Mouse (Mus musculus): ENCODE measurements around the gene Nfix. TPM values are rescaled to one million over a fixed set of nuclear protein-coding genes. Genes with fewer than 3 reads are reported as not detected.

Nfix gene
- polyA plus RNA-seq, 1 experiment from 2014 or later, result 16.3 TPM

DNA sequence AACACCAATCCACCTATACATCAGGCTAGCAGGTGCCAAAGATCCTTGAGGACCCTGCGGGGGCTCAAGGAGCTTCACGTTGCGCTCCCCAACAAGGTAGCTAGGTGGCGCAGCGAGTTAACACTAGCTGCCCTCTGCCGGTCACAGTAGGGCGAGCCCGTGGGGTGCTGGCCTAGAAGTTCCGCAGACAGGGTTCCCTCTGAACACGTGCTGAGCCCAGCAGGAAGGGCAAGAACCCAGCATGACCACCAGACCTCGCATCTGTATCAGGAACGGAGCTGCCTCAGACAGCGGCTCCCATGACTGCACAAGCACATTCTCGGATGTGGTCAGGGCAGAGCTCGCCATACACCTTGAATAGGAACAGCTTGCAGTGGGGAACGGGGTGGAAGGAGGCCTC lies 62.5 kb downstream of the Nfix start:
- Histone ChIP-seq H3K27me3 (ENCODE audit: control insufficient read depth, insufficient read depth, low read length) (no peaks in the 10 kb centered on the region; the same call in 1 of the 2 replicates), H3K27ac (replicated peaks in 1 of 2; ENCODE audit: control insufficient read depth in 1 of 2, insufficient read depth in 1 of 2, low read depth in 2 of 2, low read length in 2 of 2) (no peak overlapping the region), H3K9me3 (ENCODE audit: control insufficient read depth, low read length) (no peaks in the 10 kb centered on the region), H3K4me1 (ENCODE audit: control insufficient read depth in 2 of 2, insufficient read depth in 2 of 2, low read length in 2 of 2) (peaks cover 63 to 81% of the 10 kb centered on the region in 2 experiments), H3K4me2 (ENCODE audit: low read length) (peak overlapping the region; percentile 55), H3K9ac (ENCODE audit: low read length) (peak overlapping the region; percentile 45), H3K36me3 (ENCODE audit: control insufficient read depth, insufficient read depth, low read length) (no peaks in the 10 kb centered on the region), H3K4me3 (ENCODE audit: control insufficient read depth in 1 of 2, insufficient read depth in 1 of 2, low read depth in 1 of 2, low read length in 2 of 2) (peak overlapping the region; percentile 2 to 7; a peak in 2 of 4 replicates)
- no peak for ATAC-seq (ENCODE audit: insufficient number of reproducible peaks, insufficient read depth, low FRiP score, low read depth)
- WGBS, result 2% methylated on average over 16 of the region's 16 CpGs

DNA sequence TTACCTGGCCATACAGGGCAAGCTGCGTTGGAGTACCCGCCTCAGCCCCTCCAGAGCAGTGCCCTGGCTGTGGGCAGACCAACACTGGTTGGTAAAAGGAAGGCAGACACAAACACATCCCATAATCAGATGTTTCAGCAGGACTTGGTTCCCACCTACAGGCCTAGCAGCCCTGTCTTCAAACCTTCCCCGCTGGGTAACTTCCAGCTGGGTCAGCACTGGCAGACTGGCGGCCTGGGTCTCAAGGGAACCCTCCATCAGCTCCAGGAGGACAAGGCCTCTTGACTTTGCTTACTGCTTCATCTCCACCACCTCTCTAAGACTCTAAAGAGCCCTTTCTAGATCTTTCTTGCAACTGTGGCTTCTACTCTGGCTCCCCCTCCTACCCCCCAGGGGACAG lies 63.6 kb downstream of the Nfix start:
- Histone ChIP-seq H3K27me3 (ENCODE audit: control insufficient read depth, insufficient read depth, low read length) (no peaks in the 10 kb centered on the region; the same call in 1 of the 2 replicates), H3K27ac (replicated peaks in 1 of 2; ENCODE audit: control insufficient read depth in 1 of 2, insufficient read depth in 1 of 2, low read depth in 2 of 2, low read length in 2 of 2) (no peak overlapping the region), H3K9me3 (ENCODE audit: control insufficient read depth, low read length) (no peaks in the 10 kb centered on the region), H3K4me2 (ENCODE audit: low read length) (no peak overlapping the region), H3K36me3 (ENCODE audit: control insufficient read depth, insufficient read depth, low read length) (no peaks in the 10 kb centered on the region), H3K9ac (ENCODE audit: low read length) (no peak overlapping the region), H3K4me1 (ENCODE audit: control insufficient read depth in 2 of 2, insufficient read depth in 2 of 2, low read length in 2 of 2) (peaks cover 63 to 83% of the 10 kb centered on the region in 2 experiments), H3K4me3 (ENCODE audit: control insufficient read depth in 1 of 2, insufficient read depth in 1 of 2, low read depth in 1 of 2, low read length in 2 of 2) (no peak overlapping the region)
- no peak for ATAC-seq (ENCODE audit: insufficient number of reproducible peaks, insufficient read depth, low FRiP score, low read depth)
- WGBS, result 86% methylated on average over 4 of the region's 4 CpGs

DNA sequence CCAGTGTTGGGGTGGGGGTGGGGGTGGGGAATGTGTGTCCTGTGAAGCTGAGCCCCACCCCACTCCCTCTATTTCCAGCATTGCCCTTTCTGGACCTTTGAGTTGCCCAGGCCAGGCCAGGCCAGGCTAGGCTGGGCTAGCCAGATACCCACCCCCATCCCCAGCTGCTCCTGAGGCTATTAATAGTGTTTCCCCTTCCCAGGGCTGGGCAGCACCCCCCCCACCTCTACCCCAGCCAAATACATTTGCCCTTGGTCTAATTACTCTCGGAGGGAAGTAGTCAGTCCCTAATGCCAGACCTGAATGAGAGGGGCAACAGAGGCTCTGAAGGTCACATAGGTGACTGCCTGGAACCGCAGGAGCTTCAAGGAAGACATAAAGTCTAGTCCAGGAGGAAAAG lies 64.5 kb downstream of the Nfix start:
- ATAC-seq (ENCODE audit: insufficient number of reproducible peaks, insufficient read depth, low FRiP score, low read depth), result no peak
- Histone ChIP-seq H3K4me3 (ENCODE audit: control insufficient read depth in 1 of 2, insufficient read depth in 1 of 2, low read depth in 1 of 2, low read length in 2 of 2) (no peak overlapping the region), H3K4me2 (ENCODE audit: low read length) (no peak overlapping the region), H3K36me3 (ENCODE audit: control insufficient read depth, insufficient read depth, low read length) (no peaks in the 10 kb centered on the region), H3K27me3 (ENCODE audit: control insufficient read depth, insufficient read depth, low read length) (no peaks in the 10 kb centered on the region; the same call in 1 of the 2 replicates), H3K9me3 (ENCODE audit: control insufficient read depth, low read length) (no peaks in the 10 kb centered on the region), H3K9ac (ENCODE audit: low read length) (peak overlapping the region; percentile 54; the same call in 1 of the 2 replicates), H3K4me1 (ENCODE audit: control insufficient read depth in 2 of 2, insufficient read depth in 2 of 2, low read length in 2 of 2) (peaks cover 65 to 86% of the 10 kb centered on the region in 2 experiments), H3K27ac (replicated peaks in 1 of 2; ENCODE audit: control insufficient read depth in 1 of 2, insufficient read depth in 1 of 2, low read depth in 2 of 2, low read length in 2 of 2) (peak overlapping the region; percentile 15 to 64; a peak in 3 of 4 replicates)
- 33% methylated on average over 2 of the region's 2 CpGs for WGBS

DNA sequence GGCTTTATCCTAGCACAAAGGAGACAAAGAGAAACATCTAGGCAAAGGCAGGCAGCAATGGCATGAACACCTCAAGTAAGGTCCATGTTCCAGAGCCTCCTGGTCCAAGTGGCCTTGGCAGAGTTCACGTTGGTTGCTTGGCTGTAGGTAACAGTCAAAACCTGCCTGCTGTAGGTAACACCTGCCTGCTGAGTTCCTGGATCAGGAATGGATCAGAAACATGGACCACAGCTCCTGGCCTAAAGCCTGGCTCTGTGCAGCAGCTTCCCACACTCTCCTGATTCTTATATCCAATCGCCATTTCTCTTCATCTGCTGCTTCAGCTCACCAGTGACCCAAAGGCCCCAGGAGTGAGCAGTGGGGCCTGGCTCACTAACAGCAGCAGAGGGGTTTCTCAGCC lies 65.5 kb downstream of the Nfix start:
- H3K36me3 ChIP-seq (ENCODE audit: control insufficient read depth, insufficient read depth, low read length), result no peaks in the 10 kb centered on the region
- no peak overlapping the region for H3K27ac ChIP-seq (replicated peaks in 1 of 2; ENCODE audit: control insufficient read depth in 1 of 2, insufficient read depth in 1 of 2, low read depth in 2 of 2, low read length in 2 of 2)
- peaks cover 66 to 84% of the 10 kb centered on the region in 2 experiments for H3K4me1 ChIP-seq (ENCODE audit: control insufficient read depth in 2 of 2, insufficient read depth in 2 of 2, low read length in 2 of 2)
- H3K27me3 ChIP-seq (ENCODE audit: control insufficient read depth, insufficient read depth, low read length), result no peaks in the 10 kb centered on the region
- H3K9ac ChIP-seq (ENCODE audit: low read length), result no peak overlapping the region
- no peak for ATAC-seq (ENCODE audit: insufficient number of reproducible peaks, insufficient read depth, low FRiP score, low read depth)
- 82% methylated on average over 2 of the region's 2 CpGs for WGBS
- no peak overlapping the region for H3K4me3 ChIP-seq (ENCODE audit: control insufficient read depth in 1 of 2, insufficient read depth in 1 of 2, low read depth in 1 of 2, low read length in 2 of 2)
- no peaks in the 10 kb centered on the region for H3K9me3 ChIP-seq (ENCODE audit: control insufficient read depth, low read length)
- H3K4me2 ChIP-seq (ENCODE audit: low read length), result no peak overlapping the region

DNA sequence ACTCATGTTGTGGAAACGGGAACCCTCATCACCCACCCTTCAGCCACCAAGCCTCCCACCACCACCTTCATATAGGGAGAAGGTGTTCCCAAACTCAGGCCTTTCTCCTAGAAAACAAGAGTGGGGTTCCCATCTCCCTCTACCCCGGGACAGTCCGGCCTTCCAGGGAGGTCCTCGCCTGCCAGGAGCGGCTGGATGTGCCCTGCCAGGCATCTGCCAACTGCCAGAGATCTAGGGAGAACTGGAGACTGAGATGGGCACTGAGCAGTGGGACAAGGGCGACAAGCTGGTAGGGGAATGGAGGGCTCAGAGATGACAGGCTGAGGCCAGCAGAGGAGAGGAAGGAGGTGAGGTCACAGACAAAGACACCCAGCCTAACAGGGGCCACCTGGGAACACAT lies 66.2 kb downstream of the Nfix start:
- H3K4me3 ChIP-seq (ENCODE audit: control insufficient read depth in 1 of 2, insufficient read depth in 1 of 2, low read depth in 1 of 2, low read length in 2 of 2), result no peak overlapping the region
- no peak overlapping the region for H3K4me2 ChIP-seq (ENCODE audit: low read length)
- no peak for ATAC-seq (ENCODE audit: insufficient number of reproducible peaks, insufficient read depth, low FRiP score, low read depth)
- H3K36me3 ChIP-seq (ENCODE audit: control insufficient read depth, insufficient read depth, low read length), result no peaks in the 10 kb centered on the region
- no peak overlapping the region for H3K27ac ChIP-seq (replicated peaks in 1 of 2; ENCODE audit: control insufficient read depth in 1 of 2, insufficient read depth in 1 of 2, low read depth in 2 of 2, low read length in 2 of 2)
- H3K9me3 ChIP-seq (ENCODE audit: control insufficient read depth, low read length), result no peaks in the 10 kb centered on the region
- H3K9ac ChIP-seq (ENCODE audit: low read length), result no peak overlapping the region
- H3K4me1 ChIP-seq (ENCODE audit: control insufficient read depth in 2 of 2, insufficient read depth in 2 of 2, low read length in 2 of 2), result peaks cover 64 to 78% of the 10 kb centered on the region in 2 experiments
- H3K27me3 ChIP-seq (ENCODE audit: control insufficient read depth, insufficient read depth, low read length), result no peaks in the 10 kb centered on the region
- 90% methylated on average over 6 of the region's 6 CpGs for WGBS

DNA sequence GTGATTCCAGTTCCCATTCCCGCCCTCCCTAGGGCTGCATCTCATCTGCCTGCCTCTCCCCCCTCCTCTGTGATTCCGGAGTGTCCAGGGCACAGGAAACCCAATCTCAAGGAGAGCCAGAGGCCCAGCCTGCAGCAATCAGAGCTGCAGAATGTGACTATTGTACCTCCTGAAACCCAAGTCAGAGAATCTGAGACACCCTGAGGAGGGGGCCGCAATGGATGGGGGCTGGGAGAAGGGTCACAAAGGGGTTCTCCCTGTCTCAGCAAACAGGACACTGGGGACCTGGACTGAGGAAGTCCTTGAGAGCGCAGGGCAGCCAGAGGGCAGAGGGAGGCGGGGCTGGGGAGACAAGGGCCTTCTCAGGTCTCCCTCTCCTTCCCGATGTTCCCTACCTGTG lies 67.1 kb downstream of the Nfix start:
- no peak overlapping the region for H3K4me3 ChIP-seq (ENCODE audit: control insufficient read depth in 1 of 2, insufficient read depth in 1 of 2, low read depth in 1 of 2, low read length in 2 of 2)
- peaks cover 58 to 69% of the 10 kb centered on the region in 2 experiments for H3K4me1 ChIP-seq (ENCODE audit: control insufficient read depth in 2 of 2, insufficient read depth in 2 of 2, low read length in 2 of 2)
- no peak for ATAC-seq (ENCODE audit: insufficient number of reproducible peaks, insufficient read depth, low FRiP score, low read depth)
- no peaks in the 10 kb centered on the region for H3K27me3 ChIP-seq (ENCODE audit: control insufficient read depth, insufficient read depth, low read length)
- 0 out of 2 replicates have a peak overlapping the region, but pooled peaks have one; percentile 9 for H3K4me2 ChIP-seq (ENCODE audit: low read length)
- H3K9ac ChIP-seq (ENCODE audit: low read length), result peak overlapping the region; percentile 31; the same call in 1 of the 2 replicates
- no peaks in the 10 kb centered on the region for H3K9me3 ChIP-seq (ENCODE audit: control insufficient read depth, low read length)
- WGBS, result 48% methylated on average over 6 of the region's 6 CpGs
- peak overlapping the region; percentile 26 to 82 for H3K27ac ChIP-seq (replicated peaks in 1 of 2; ENCODE audit: control insufficient read depth in 1 of 2, insufficient read depth in 1 of 2, low read depth in 2 of 2, low read length in 2 of 2)
- H3K36me3 ChIP-seq (ENCODE audit: control insufficient read depth, insufficient read depth, low read length), result no peaks in the 10 kb centered on the region

DNA sequence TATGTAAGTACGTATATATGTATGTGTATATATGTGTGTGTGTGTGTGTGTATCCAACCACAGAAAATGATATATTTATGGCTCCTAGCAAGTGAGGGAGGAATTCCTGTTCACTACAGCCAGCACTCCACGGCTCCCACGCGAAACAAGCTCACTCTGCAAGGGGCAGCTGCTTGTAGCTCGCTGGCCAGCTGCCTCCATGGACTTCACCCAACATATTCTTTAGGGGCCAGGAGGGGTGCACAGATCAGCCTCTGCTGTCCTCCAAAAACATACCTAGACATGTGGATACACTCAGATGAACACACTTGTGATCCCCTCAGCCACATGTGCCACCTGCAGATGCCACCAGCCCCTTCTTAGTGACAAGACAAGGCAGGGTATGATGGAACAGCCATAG lies 67.6 kb downstream of the Nfix start:
- H3K9ac ChIP-seq (ENCODE audit: low read length), result peak overlapping the region; percentile 31; the same call in 1 of the 2 replicates
- H3K36me3 ChIP-seq (ENCODE audit: control insufficient read depth, insufficient read depth, low read length), result peaks cover 2% of the 10 kb centered on the region; the same call in 1 of the 2 replicates
- peak overlapping the region; percentile 26 to 82 for H3K27ac ChIP-seq (replicated peaks in 1 of 2; ENCODE audit: control insufficient read depth in 1 of 2, insufficient read depth in 1 of 2, low read depth in 2 of 2, low read length in 2 of 2)
- no peaks in the 10 kb centered on the region for H3K9me3 ChIP-seq (ENCODE audit: control insufficient read depth, low read length)
- no peak for ATAC-seq (ENCODE audit: insufficient number of reproducible peaks, insufficient read depth, low FRiP score, low read depth)
- H3K4me2 ChIP-seq (ENCODE audit: low read length), result 0 out of 2 replicates have a peak overlapping the region, but pooled peaks have one; percentile 9
- WGBS, result 44% methylated on average over 5 of the region's 5 CpGs
- H3K27me3 ChIP-seq (ENCODE audit: control insufficient read depth, insufficient read depth, low read length), result no peaks in the 10 kb centered on the region
- H3K4me3 ChIP-seq (ENCODE audit: control insufficient read depth in 1 of 2, insufficient read depth in 1 of 2, low read depth in 1 of 2, low read length in 2 of 2), result no peak overlapping the region
- H3K4me1 ChIP-seq (ENCODE audit: control insufficient read depth in 2 of 2, insufficient read depth in 2 of 2, low read length in 2 of 2), result peaks cover 56 to 69% of the 10 kb centered on the region in 2 experiments
